Mouse (Mus musculus): ENCODE data around the gene Exog. TPM values are rescaled to one million over a fixed set of nuclear protein-coding genes. Genes with fewer than 3 reads are reported as not detected.

The Exog gene
- polyA plus RNA-seq, 1 experiment, result 2.2 TPM

GRCm38 (mm10) chr9:119457122-119457521 is 12.4 kb downstream of the Exog start:
- DNase-seq, result no peak
- TF ChIP-seq POLR2A (IDR thresholded peaks at IDR 0.05; ENCODE audit: low read depth, low read length), result no peak
- TF ChIP-seq CTCF (conservative IDR thresholded peaks at IDR 0.05; ENCODE audit: insufficient read depth, insufficient read length, low read depth, low read length), result no peak
- 90% methylated on average over 14 of the region's 14 CpGs for WGBS
- H3K27ac ChIP-seq (ENCODE audit: insufficient read depth, low read depth, low read length), result no peak overlapping the region
- no peaks in the 10 kb centered on the region for H3K36me3 ChIP-seq (ENCODE audit: control insufficient read depth, insufficient read depth, low read length)
- H3K4me3 ChIP-seq (ENCODE audit: insufficient read depth, low read depth, low read length), result no peak overlapping the region
- no peaks in the 10 kb centered on the region for H3K27me3 ChIP-seq (replicated peaks; ENCODE audit: control insufficient read depth, insufficient read depth, low read length)
- no peaks in the 10 kb centered on the region for H3K4me1 ChIP-seq (ENCODE audit: control insufficient read depth, insufficient read depth, low read length)

- no peak overlapping the region for H3K4me3 ChIP-seq (ENCODE audit: insufficient read depth, low read depth, low read length)
- no peaks in the 10 kb centered on the region; the same call in 1 of the 2 replicates for H3K36me3 ChIP-seq (ENCODE audit: control insufficient read depth, insufficient read depth, low read length)
- 39% methylated on average over 8 of the region's 8 CpGs for WGBS
- no peaks in the 10 kb centered on the region for H3K27me3 ChIP-seq (replicated peaks; ENCODE audit: control insufficient read depth, insufficient read depth, low read length)
- peak; percentile 64 for DNase-seq
- H3K4me1 ChIP-seq (ENCODE audit: control insufficient read depth, insufficient read depth, low read length), result no peaks in the 10 kb centered on the region
- TF ChIP-seq CTCF (conservative IDR thresholded peaks at IDR 0.05; ENCODE audit: insufficient read depth, insufficient read length, low read depth, low read length), result peak; percentile 91
- TF ChIP-seq POLR2A (IDR thresholded peaks at IDR 0.05; ENCODE audit: low read depth, low read length), result no peak
- no peak overlapping the region for H3K27ac ChIP-seq (ENCODE audit: insufficient read depth, low read depth, low read length)
These were observed 15.7 kb downstream of the Exog start for GRCm38 (mm10) chr9:119460410-119460809.

- no peaks in the 10 kb centered on the region for H3K4me1 ChIP-seq (ENCODE audit: control insufficient read depth, insufficient read depth, low read length)
- no peak overlapping the region for H3K4me3 ChIP-seq (ENCODE audit: insufficient read depth, low read depth, low read length)
- H3K36me3 ChIP-seq (ENCODE audit: control insufficient read depth, insufficient read depth, low read length), result no peaks in the 10 kb centered on the region; the same call in 1 of the 2 replicates
- no peak overlapping the region for H3K27ac ChIP-seq (ENCODE audit: insufficient read depth, low read depth, low read length)
- H3K27me3 ChIP-seq (replicated peaks; ENCODE audit: control insufficient read depth, insufficient read depth, low read length), result no peaks in the 10 kb centered on the region
- 90% methylated on average over 6 of the region's 6 CpGs for WGBS
- TF ChIP-seq CTCF (conservative IDR thresholded peaks at IDR 0.05; ENCODE audit: insufficient read depth, insufficient read length, low read depth, low read length), result no peak
- TF ChIP-seq POLR2A (IDR thresholded peaks at IDR 0.05; ENCODE audit: low read depth, low read length), result no peak
- DNase-seq, result no peak
These were observed 20.3 kb downstream of the Exog start for GRCm38 (mm10) chr9:119465056-119465455.

GRCm38 (mm10) chr9:119465595-119465994 is 20.9 kb downstream of the Exog start:
- H3K4me1 ChIP-seq (ENCODE audit: control insufficient read depth, insufficient read depth, low read length), result no peaks in the 10 kb centered on the region
- no peak overlapping the region for H3K4me3 ChIP-seq (ENCODE audit: insufficient read depth, low read depth, low read length)
- TF ChIP-seq CTCF (conservative IDR thresholded peaks at IDR 0.05; ENCODE audit: insufficient read depth, insufficient read length, low read depth, low read length) (peak; percentile 66), POLR2A (IDR thresholded peaks at IDR 0.05; ENCODE audit: low read depth, low read length) (no peak)
- WGBS, result 54% methylated on average over 7 of the region's 7 CpGs
- H3K36me3 ChIP-seq (ENCODE audit: control insufficient read depth, insufficient read depth, low read length), result no peaks in the 10 kb centered on the region; the same call in 1 of the 2 replicates
- no peak overlapping the region for H3K27ac ChIP-seq (ENCODE audit: insufficient read depth, low read depth, low read length)
- DNase-seq, result peak; percentile 58
- no peaks in the 10 kb centered on the region for H3K27me3 ChIP-seq (replicated peaks; ENCODE audit: control insufficient read depth, insufficient read depth, low read length)

GRCm38 (mm10) chr9:119469691-119470353 is 25.1 kb downstream of the Exog start:
- WGBS, result 80% methylated on average over 8 of the region's 8 CpGs
- Histone ChIP-seq H3K4me1 (ENCODE audit: control insufficient read depth, insufficient read depth, low read length) (peaks cover 3% of the 10 kb centered on the region), H3K4me3 (ENCODE audit: insufficient read depth, low read depth, low read length) (no peak overlapping the region), H3K27ac (ENCODE audit: insufficient read depth, low read depth, low read length) (no peak overlapping the region), H3K27me3 (replicated peaks; ENCODE audit: control insufficient read depth, insufficient read depth, low read length) (no peaks in the 10 kb centered on the region), H3K36me3 (ENCODE audit: control insufficient read depth, insufficient read depth, low read length) (no peaks in the 10 kb centered on the region)
- no peak for DNase-seq
- TF ChIP-seq POLR2A (IDR thresholded peaks at IDR 0.05; ENCODE audit: low read depth, low read length), result no peak
- no peak for TF ChIP-seq CTCF (conservative IDR thresholded peaks at IDR 0.05; ENCODE audit: insufficient read depth, insufficient read length, low read depth, low read length)

GRCm38 (mm10) chr9:119472412-119472918 is 27.7 kb downstream of the Exog start:
- Histone ChIP-seq H3K36me3 (ENCODE audit: control insufficient read depth, insufficient read depth, low read length) (no peaks in the 10 kb centered on the region), H3K27me3 (replicated peaks; ENCODE audit: control insufficient read depth, insufficient read depth, low read length) (no peaks in the 10 kb centered on the region), H3K27ac (ENCODE audit: insufficient read depth, low read depth, low read length) (no peak overlapping the region), H3K4me3 (ENCODE audit: insufficient read depth, low read depth, low read length) (no peak overlapping the region), H3K4me1 (ENCODE audit: control insufficient read depth, insufficient read depth, low read length) (peaks cover 3% of the 10 kb centered on the region)
- WGBS, result 69% methylated on average over 11 of the region's 11 CpGs
- no peak for TF ChIP-seq CTCF (conservative IDR thresholded peaks at IDR 0.05; ENCODE audit: insufficient read depth, insufficient read length, low read depth, low read length)
- no peak for TF ChIP-seq POLR2A (IDR thresholded peaks at IDR 0.05; ENCODE audit: low read depth, low read length)
- no peak for DNase-seq

- TF ChIP-seq POLR2A (IDR thresholded peaks at IDR 0.05; ENCODE audit: low read depth, low read length) (no peak), CTCF (conservative IDR thresholded peaks at IDR 0.05; ENCODE audit: insufficient read depth, insufficient read length, low read depth, low read length) (no peak)
- DNase-seq, result peak; percentile 79
- Histone ChIP-seq H3K4me1 (ENCODE audit: control insufficient read depth, insufficient read depth, low read length) (peaks cover 3% of the 10 kb centered on the region), H3K27me3 (replicated peaks; ENCODE audit: control insufficient read depth, insufficient read depth, low read length) (no peaks in the 10 kb centered on the region), H3K36me3 (ENCODE audit: control insufficient read depth, insufficient read depth, low read length) (no peaks in the 10 kb centered on the region), H3K4me3 (ENCODE audit: insufficient read depth, low read depth, low read length) (no peak overlapping the region), H3K27ac (ENCODE audit: insufficient read depth, low read depth, low read length) (no peak overlapping the region)
- WGBS, result 71% methylated on average over 1 of the region's 1 CpGs
These were observed 28.3 kb downstream of the Exog start for GRCm38 (mm10) chr9:119473011-119473410.
